Mouse (Mus musculus): ENCODE results near the gene Clvs2.

- TF ChIP-seq CTCF (conservative IDR thresholded peaks at IDR 0.05; ENCODE audit: low read length) (no peak), POU5F1 (IDR thresholded peaks at IDR 0.05; ENCODE audit: borderline replicate concordance, low read length) (no peak)
Observed at GRCm38 (mm10) chr10:33623577-33623991, 985 bp downstream of the Clvs2 start.

Measured in E14TG2a.4 (cell line).